In genomic region chr5:58428265-58428664, GRCm38 (mm10) we compare ENCODE assay signal across 19 mouse cellular contexts.
DNase-seq lines count a peak whose midpoint lies in the region; ATAC-seq and TF ChIP-seq lines count a peak whose summit lies in the region.
"Had no signal": no experiment of that assay in that cellular context is flagged by ENCODE, and none has a peak within 500 bp of the region (broad histone marks: within the 10 kb centered on the region; RNA-seq: fewer than 3 reads in every experiment).

No protein-coding gene starts in this region.

- H3K36me3 ChIP-seq in heart, adult 2 months (ENCODE audit: control insufficient read depth, insufficient read depth, low read length): no peaks in the 10 kb centered on the region
- H3K36me3 ChIP-seq in heart, embryonic 10.5 days: no peaks in the 10 kb centered on the region
- H3K36me3 ChIP-seq in midbrain, embryonic 14.5 days (ENCODE audit: control insufficient read depth, insufficient read depth, low read length): no peaks in the 10 kb centered on the region
- no peaks in the 10 kb centered on the region for H3K36me3 ChIP-seq in midbrain, embryonic 11.5 days (ENCODE audit: control insufficient read depth, insufficient read depth, low read length)
- H3K36me3 ChIP-seq: G1E; hindbrain, embryonic 13.5 days; lung, embryonic 15.5 days; neural tube, embryonic 12.5 days had no signal

- H3K9ac ChIP-seq in heart, adult 2 months (ENCODE audit: low read depth, low read length): no peak overlapping the region
- no peak overlapping the region for H3K9ac ChIP-seq in midbrain, embryonic 14.5 days (replicated peaks; ENCODE audit: low read length)
- no peak overlapping the region for H3K9ac ChIP-seq in midbrain, embryonic 11.5 days (ENCODE audit: low read length)
- H3K9ac ChIP-seq: hindbrain, embryonic 13.5 days; lung, embryonic 15.5 days; neural tube, embryonic 12.5 days had no signal

- no peak for ATAC-seq in midbrain, embryonic 14.5 days (ENCODE audit: low FRiP score, low TSS enrichment)
- no peak for ATAC-seq in midbrain, embryonic 11.5 days (ENCODE audit: low FRiP score)
- ATAC-seq: midbrain, embryonic 16.5 days had no signal

- no peaks in the 10 kb centered on the region for H3K9me3 ChIP-seq in heart, embryonic 10.5 days
- no peaks in the 10 kb centered on the region for H3K9me3 ChIP-seq in midbrain, embryonic 14.5 days (ENCODE audit: control insufficient read depth, low read length)
- no peaks in the 10 kb centered on the region for H3K9me3 ChIP-seq in midbrain, embryonic 11.5 days (ENCODE audit: control insufficient read depth, low read length)
- H3K9me3 ChIP-seq: G1E; hindbrain, embryonic 13.5 days; lung, embryonic 15.5 days; neural tube, embryonic 12.5 days had no signal

- TF ChIP-seq CTCF in heart, adult 2 months (IDR thresholded peaks at IDR 0.05): no peak

- intact Hi-C loops in heart, adult 2 months (cut with DNase I): no loop called here

- no peak overlapping the region for H3K4me2 ChIP-seq in midbrain, embryonic 14.5 days (ENCODE audit: low read length)
- H3K4me2 ChIP-seq in midbrain, embryonic 11.5 days: no peak overlapping the region
- H3K4me2 ChIP-seq: hindbrain, embryonic 13.5 days; lung, embryonic 15.5 days; neural tube, embryonic 12.5 days had no signal

- no peak for TF ChIP-seq EP300 in heart, adult 2 months (IDR thresholded peaks at IDR 0.05; ENCODE audit: insufficient read depth, low read depth, low read length)

- no peak overlapping the region for H3K27ac ChIP-seq in heart, adult 2 months
- no peak overlapping the region for H3K27ac ChIP-seq in heart, embryonic 10.5 days
- H3K27ac ChIP-seq in midbrain, embryonic 14.5 days (replicated peaks; ENCODE audit: low read depth, low read length): no peak overlapping the region
- H3K27ac ChIP-seq in midbrain, embryonic 11.5 days (ENCODE audit: low read depth, low read length): no peak overlapping the region
- H3K27ac ChIP-seq: hindbrain, embryonic 13.5 days; lung, embryonic 15.5 days; neural tube, embryonic 12.5 days had no signal

- no peaks in the 10 kb centered on the region for H3K27me3 ChIP-seq in heart, adult 2 months (ENCODE audit: control insufficient read depth, insufficient read depth, low read length)
- H3K27me3 ChIP-seq in heart, embryonic 10.5 days (ENCODE audit: insufficient read depth, poor library complexity, severe bottlenecking): no peaks in the 10 kb centered on the region
- H3K27me3 ChIP-seq in midbrain, embryonic 14.5 days (ENCODE audit: control insufficient read depth, insufficient read depth, low read length): no peaks in the 10 kb centered on the region
- H3K27me3 ChIP-seq in midbrain, embryonic 11.5 days (ENCODE audit: control insufficient read depth, insufficient read depth, low read length): no peaks in the 10 kb centered on the region
- H3K27me3 ChIP-seq: hindbrain, embryonic 13.5 days; lung, embryonic 15.5 days; neural tube, embryonic 12.5 days had no signal

- H3K4me3 ChIP-seq in heart, adult 2 months: no peak overlapping the region
- no peak overlapping the region for H3K4me3 ChIP-seq in heart, embryonic 10.5 days
- no peak overlapping the region for H3K4me3 ChIP-seq in midbrain, embryonic 14.5 days (replicated peaks; ENCODE audit: low read depth, low read length)
- no peak overlapping the region for H3K4me3 ChIP-seq in midbrain, embryonic 11.5 days (ENCODE audit: low read depth, low read length)
- H3K4me3 ChIP-seq: erythroblast, embryonic 14.5 days; hindbrain, embryonic 13.5 days; lung, embryonic 15.5 days; neural tube, embryonic 12.5 days had no signal

- no peak for TF ChIP-seq POLR2A in heart, adult 2 months (IDR thresholded peaks at IDR 0.05; ENCODE audit: insufficient read depth, low read depth, low read length)

- no peaks in the 10 kb centered on the region for H3K4me1 ChIP-seq in heart, adult 2 months (ENCODE audit: control insufficient read depth, insufficient read depth, low read length)
- H3K4me1 ChIP-seq in heart, embryonic 10.5 days: no peaks in the 10 kb centered on the region
- no peaks in the 10 kb centered on the region for H3K4me1 ChIP-seq in midbrain, embryonic 14.5 days (ENCODE audit: control insufficient read depth, insufficient read depth, low read length)
- no peaks in the 10 kb centered on the region for H3K4me1 ChIP-seq in midbrain, embryonic 11.5 days (ENCODE audit: control insufficient read depth, insufficient read depth, low read length)
- H3K4me1 ChIP-seq: hindbrain, embryonic 13.5 days; lung, embryonic 15.5 days; neural tube, embryonic 12.5 days had no signal

- no peaks in the 10 kb centered on the region for H3K79me2 ChIP-seq in heart, adult 2 months (replicated peaks; ENCODE audit: control insufficient read depth, insufficient read depth, low read length)

- WGBS in heart, adult 2 months: 34% methylated on average over 2 of the region's 2 CpGs
- 73% methylated on average over 2 of the region's 2 CpGs for WGBS in heart, embryonic 10.5 days
- WGBS in midbrain, embryonic 14.5 days: 67% methylated on average over 2 of the region's 2 CpGs
- 74% methylated on average over 2 of the region's 2 CpGs for WGBS in midbrain, embryonic 11.5 days

- peak; percentile 27 to 40 for DNase-seq in heart, adult 2 months
- no peak for DNase-seq in heart, embryonic 10.5 days (ENCODE audit: low spot score)
- peak; percentile 19 for DNase-seq in midbrain, embryonic 14.5 days
- no peak for DNase-seq in midbrain, embryonic 11.5 days (ENCODE audit: low spot score, missing footprints)
- peak; percentile 4 for DNase-seq in cerebellum, adult 8-10 months
- no peak for DNase-seq in ovary, postnatal 10 days (ENCODE audit: low spot score)
- DNase-seq in adrenal gland, postnatal 4 days (ENCODE audit: low spot score in 2 of 2): no peak
- DNase-seq: adrenal gland, postnatal 10 days; kidney, adult 11 months; kidney, postnatal 10 days; liver; right cerebral cortex, postnatal 4 days; thymus, adult 18-20 months had no signal

Comparison
In these comparisons a context has a peak if more than half of its experiments do, and no peak if none do; other contexts are left out.
1. DNase-seq: peak in heart, adult 2 months (2 of 2), midbrain, embryonic 14.5 days (single experiment) and cerebellum, adult 8-10 months (single experiment); none in heart, embryonic 10.5 days (single experiment), midbrain, embryonic 11.5 days (single experiment), ovary, postnatal 10 days (single experiment) and adrenal gland, postnatal 4 days (0 of 2).